Mouse (Mus musculus) C2C12 (cell line): ENCODE measurements at regions not wholly inside any gene's neighbourhood (a gene's known extent, or its start where the extent isn't known, plus 50 kb on each side); places are given as distances from the start of the nearest gene placed in this dataset.

Experiments used
- CEBPB ChIP-seq: IDR thresholded peaks from one replicate; pipeline ENCODE4 v1.6.1; 2011; ENCODE audit warnings: low read depth, mild to moderate bottlenecking, control low read depth, moderate library complexity
- CTCF ChIP-seq: IDR thresholded peaks from one replicate; pipeline ENCODE4 v1.5.1; 2011; ENCODE audit not compliant: control insufficient read depth, insufficient read depth, insufficient read length
- FOSL1 ChIP-seq: IDR thresholded peaks from one replicate; pipeline ENCODE4 v1.8.0; 2011; ENCODE audit warnings: mild to moderate bottlenecking, low read length; ENCODE audit not compliant: poor library complexity, insufficient read depth, severe bottlenecking
- MAX ChIP-seq: IDR thresholded peaks from one replicate; pipeline ENCODE4 v1.6.1; 2011; ENCODE audit warnings: mild to moderate bottlenecking, control low read depth
- MYOD1 ChIP-seq: IDR thresholded peaks from one replicate; pipeline ENCODE4 v1.6.1; 2011; ENCODE audit warnings: low read depth; ENCODE audit not compliant: control insufficient read depth, insufficient read length
- MYOG ChIP-seq: IDR thresholded peaks from one replicate; pipeline ENCODE4 v1.6.1; 2011; ENCODE audit not compliant: control insufficient read depth, insufficient read length; ENCODE audit errors: extremely low read depth
- USF1 ChIP-seq: IDR thresholded peaks from one replicate; pipeline ENCODE4 v1.6.1; 2011; ENCODE audit warnings: low read depth, mild to moderate bottlenecking, control low read depth, moderate library complexity

- TF ChIP-seq CTCF = no peak
- no peak for TF ChIP-seq USF1
- TF ChIP-seq CEBPB = no peak
- TF ChIP-seq MYOD1 = no peak
- TF ChIP-seq MAX = no peak
- TF ChIP-seq FOSL1 = no peak
- no peak for TF ChIP-seq MYOG
Measured at GRCm38 (mm10) chr15:38608207-38608870, 1183.0 kb downstream of the 4930447A16Rik start.
